Mouse (Mus musculus) CH12.LX (cell line): ENCODE measurements around the gene Coa4.

Experiments used
- CHD2 ChIP-seq: IDR thresholded peaks from 2 replicates; pipeline ENCODE4 v1.6.1; 2011; ENCODE audit warnings: low read length, improper control_type of control experiment
- CTCF ChIP-seq, 2 experiments: IDR thresholded peaks in 1 of 2; conservative IDR thresholded peaks in 1 of 2; 2 replicates each; pipeline ENCODE4 v1.5.1; 2011 to 2012; ENCODE audit warnings: low read depth in 2 of 2, low read length in 2 of 2, improper control_type of control experiment in 1 of 2, inconsistent platforms in 1 of 2, mild to moderate bottlenecking in 1 of 2, moderate library complexity in 1 of 2
- EP300 ChIP-seq: IDR thresholded peaks from 2 replicates; pipeline ENCODE4 v1.6.1; 2011; ENCODE audit warnings: low read length, improper control_type of control experiment
- GABPA ChIP-seq: IDR thresholded peaks from 2 replicates; pipeline ENCODE4 v1.6.1; 2012; ENCODE audit warnings: low read depth, low read length, improper control_type of control experiment, inconsistent platforms; ENCODE audit not compliant: insufficient replicate concordance
- HCFC1 ChIP-seq: IDR thresholded peaks from 2 replicates; pipeline ENCODE4 v1.6.1; 2012; ENCODE audit warnings: low read depth, mild to moderate bottlenecking, inconsistent platforms, low read length, improper control_type of control experiment
- MAX ChIP-seq: IDR thresholded peaks from 2 replicates; pipeline ENCODE4 v1.6.1; 2011; ENCODE audit warnings: low read length, improper control_type of control experiment
- MEF2A ChIP-seq: IDR thresholded peaks from 2 replicates; pipeline ENCODE4 v1.6.1; 2014; ENCODE audit warnings: low read depth, mild to moderate bottlenecking, inconsistent platforms, low read length, improper control_type of control experiment, borderline replicate concordance
- MYC ChIP-seq: IDR thresholded peaks from 2 replicates; pipeline ENCODE4 v1.6.1; 2011; ENCODE audit warnings: low read depth, mild to moderate bottlenecking, improper control_type of control experiment, low read length
- POLR2AphosphoS2 ChIP-seq: IDR thresholded peaks from 2 replicates; pipeline ENCODE4 v1.6.1; 2011; ENCODE audit warnings: low read depth, low read length, improper control_type of control experiment
- SMC3 ChIP-seq: IDR thresholded peaks from 2 replicates; pipeline ENCODE4 v1.6.1; 2011; ENCODE audit warnings: low read depth, low read length, improper control_type of control experiment
- TCF12 ChIP-seq: IDR thresholded peaks from 2 replicates; pipeline ENCODE4 v1.6.1; 2014; ENCODE audit warnings: low read depth, mild to moderate bottlenecking, inconsistent platforms, low read length, improper control_type of control experiment
- ZNF384 ChIP-seq: IDR thresholded peaks from 2 replicates; pipeline ENCODE4 v1.6.1; 2012; ENCODE audit warnings: low read depth, low read length, improper control_type of control experiment, inconsistent platforms

- TF ChIP-seq CTCF (conservative IDR thresholded peaks at IDR 0.05 in 1 of 2, IDR thresholded peaks at IDR 0.05 in 1 of 2; ENCODE audit: low read depth in 2 of 2, low read length in 2 of 2) (no peak), POLR2AphosphoS2 (no peak), SMC3 (no peak), MEF2A (no peak), HCFC1 (no peak), GABPA (no peak), ZNF384 (no peak), TCF12 (no peak), CHD2 (no peak), EP300 (no peak), MAX (no peak), MYC (no peak)
Observed at GRCm38 (mm10) chr7:100570930-100571715, 34.3 kb downstream of the Coa4 start.
